Mouse (Mus musculus): Measurements from ENCODE around the gene Lipt1. TPM values are rescaled to one million over a fixed set of nuclear protein-coding genes. Genes with fewer than 3 reads are reported as not detected.
A peak's percentile ranks its signal among the peaks of the same experiment; 100 is the strongest.

Gene Lipt1
- not detected in 2 replicates for polyA plus RNA-seq (2012; ENCODE audit: insufficient read depth, insufficient read length, low replicate concordance, missing spikeins)

DNA sequence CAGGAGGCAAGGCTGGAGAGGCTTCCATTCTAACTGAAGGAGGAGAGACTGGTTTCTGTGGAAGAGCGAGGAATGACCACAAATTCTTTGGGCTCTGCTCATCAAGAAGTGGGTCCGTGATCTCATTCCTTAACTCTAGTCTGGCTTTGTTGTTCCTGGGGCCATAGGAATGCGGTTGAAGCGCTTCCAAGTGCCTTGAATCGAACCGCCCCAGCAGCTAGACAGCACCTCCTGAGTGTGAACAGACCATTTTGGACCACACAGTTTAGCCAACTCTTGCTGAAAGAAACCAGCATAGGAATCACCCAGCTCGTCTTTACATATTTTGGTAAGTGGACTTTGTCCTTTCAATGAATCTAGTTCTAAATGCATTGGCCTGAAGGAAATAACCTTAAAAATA, at the start of gene Lipt1:
Lipt1 (plus strand) TSS at position 35 of the 400 bp plus-strand sequence.
- 6% methylated on average over 7 of the region's 7 CpGs for WGBS
- TF ChIP-seq CTCF (IDR thresholded peaks at IDR 0.05; ENCODE audit: insufficient read depth, low read depth, low read length), result no peak
- no peak for TF ChIP-seq POLR2A (IDR thresholded peaks at IDR 0.05; ENCODE audit: insufficient read depth, low read depth, low read length)
- peaks cover 3% of the 10 kb centered on the region for H3K4me1 ChIP-seq (ENCODE audit: control insufficient read depth, insufficient read depth, low read length)
- peak within 1 kb of the TSS; percentile 48 for H3K4me3 ChIP-seq (ENCODE audit: insufficient read depth, low read depth, low read length)
- H3K27ac ChIP-seq (ENCODE audit: insufficient read depth, low read depth, low read length), result no peak within 1 kb of the TSS

DNA sequence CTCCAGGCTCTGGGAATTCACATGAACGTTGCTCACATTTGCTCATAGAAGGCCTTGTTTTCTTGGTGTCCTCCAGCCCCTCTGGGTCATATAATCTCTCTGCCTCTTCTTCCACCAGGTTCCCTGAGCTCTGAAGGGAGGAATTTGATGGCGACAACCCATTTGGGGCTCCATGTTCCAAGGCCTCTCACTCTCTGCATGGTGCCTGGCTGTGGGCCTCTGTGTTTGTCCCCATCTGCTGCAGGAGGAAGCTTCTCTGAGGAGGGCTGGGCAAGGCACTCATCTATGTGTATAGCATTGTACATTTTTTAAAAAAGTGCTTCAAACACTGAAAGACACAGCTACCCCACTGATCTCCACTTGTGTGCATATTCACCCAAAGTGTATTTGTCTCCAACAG, 39.9 kb upstream of the Lipt1 start:
- Histone ChIP-seq H3K4me3 (ENCODE audit: insufficient read depth, low read depth, low read length) (no peak overlapping the region), H3K27ac (ENCODE audit: insufficient read depth, low read depth, low read length) (no peak overlapping the region), H3K4me1 (ENCODE audit: control insufficient read depth, insufficient read depth, low read length) (no peaks in the 10 kb centered on the region)
- TF ChIP-seq POLR2A (IDR thresholded peaks at IDR 0.05; ENCODE audit: insufficient read depth, low read depth, low read length) (no peak), CTCF (IDR thresholded peaks at IDR 0.05; ENCODE audit: insufficient read depth, low read depth, low read length) (no peak)
- WGBS, result 71% methylated on average over 2 of the region's 2 CpGs

DNA sequence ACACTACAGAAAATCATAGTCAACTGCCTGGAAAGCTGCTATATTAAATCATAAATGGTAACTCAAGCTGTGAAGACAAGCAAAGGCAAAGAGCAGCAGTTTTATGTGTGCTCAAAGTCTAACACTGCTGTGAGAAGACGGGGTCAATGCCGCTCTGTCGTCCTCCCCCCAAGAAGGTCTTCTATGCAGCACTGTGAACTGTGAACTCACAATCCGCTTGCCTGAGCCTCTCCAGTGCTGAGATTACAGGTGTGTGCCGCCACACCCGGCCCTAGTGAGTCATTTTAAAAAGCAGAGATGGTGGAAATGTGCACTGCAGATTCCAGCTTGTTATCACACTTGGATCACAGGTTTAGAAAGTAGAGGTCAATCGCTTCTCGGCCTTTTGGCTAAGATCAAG, 24.7 kb upstream of the Lipt1 start:
- H3K4me3 ChIP-seq (ENCODE audit: insufficient read depth, low read depth, low read length), result no peak overlapping the region
- no peaks in the 10 kb centered on the region for H3K4me1 ChIP-seq (ENCODE audit: control insufficient read depth, insufficient read depth, low read length)
- 88% methylated on average over 8 of the region's 8 CpGs for WGBS
- H3K27ac ChIP-seq (ENCODE audit: insufficient read depth, low read depth, low read length), result no peak overlapping the region
- no peak for TF ChIP-seq POLR2A (IDR thresholded peaks at IDR 0.05; ENCODE audit: insufficient read depth, low read depth, low read length)
- no peak for TF ChIP-seq CTCF (IDR thresholded peaks at IDR 0.05; ENCODE audit: insufficient read depth, low read depth, low read length)

DNA sequence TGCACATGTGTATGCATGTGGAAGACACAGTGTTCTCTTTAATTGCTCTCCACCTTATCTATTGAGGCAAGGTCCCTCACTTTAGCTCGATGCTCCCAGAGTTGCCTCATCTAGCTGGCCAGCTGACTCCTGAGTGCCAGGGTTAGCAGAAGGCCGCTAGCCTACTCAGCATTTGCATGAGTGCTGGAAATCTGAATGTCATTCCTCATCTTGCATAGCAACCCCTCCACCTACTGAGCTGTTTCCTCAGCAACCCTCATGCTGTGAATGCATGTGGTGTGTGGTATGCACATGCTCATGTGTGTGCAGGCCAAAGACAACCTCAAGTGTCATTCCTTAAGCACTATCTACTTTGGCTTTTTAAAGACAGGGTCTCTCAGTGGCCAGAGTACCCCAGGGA, 20.8 kb upstream of the Lipt1 start:
- WGBS, result 53% methylated on average over 2 of the region's 2 CpGs
- H3K4me1 ChIP-seq (ENCODE audit: control insufficient read depth, insufficient read depth, low read length), result no peaks in the 10 kb centered on the region
- TF ChIP-seq CTCF (IDR thresholded peaks at IDR 0.05; ENCODE audit: insufficient read depth, low read depth, low read length) (no peak), POLR2A (IDR thresholded peaks at IDR 0.05; ENCODE audit: insufficient read depth, low read depth, low read length) (no peak)
- no peak overlapping the region for H3K27ac ChIP-seq (ENCODE audit: insufficient read depth, low read depth, low read length)
- H3K4me3 ChIP-seq (ENCODE audit: insufficient read depth, low read depth, low read length), result no peak overlapping the region

DNA sequence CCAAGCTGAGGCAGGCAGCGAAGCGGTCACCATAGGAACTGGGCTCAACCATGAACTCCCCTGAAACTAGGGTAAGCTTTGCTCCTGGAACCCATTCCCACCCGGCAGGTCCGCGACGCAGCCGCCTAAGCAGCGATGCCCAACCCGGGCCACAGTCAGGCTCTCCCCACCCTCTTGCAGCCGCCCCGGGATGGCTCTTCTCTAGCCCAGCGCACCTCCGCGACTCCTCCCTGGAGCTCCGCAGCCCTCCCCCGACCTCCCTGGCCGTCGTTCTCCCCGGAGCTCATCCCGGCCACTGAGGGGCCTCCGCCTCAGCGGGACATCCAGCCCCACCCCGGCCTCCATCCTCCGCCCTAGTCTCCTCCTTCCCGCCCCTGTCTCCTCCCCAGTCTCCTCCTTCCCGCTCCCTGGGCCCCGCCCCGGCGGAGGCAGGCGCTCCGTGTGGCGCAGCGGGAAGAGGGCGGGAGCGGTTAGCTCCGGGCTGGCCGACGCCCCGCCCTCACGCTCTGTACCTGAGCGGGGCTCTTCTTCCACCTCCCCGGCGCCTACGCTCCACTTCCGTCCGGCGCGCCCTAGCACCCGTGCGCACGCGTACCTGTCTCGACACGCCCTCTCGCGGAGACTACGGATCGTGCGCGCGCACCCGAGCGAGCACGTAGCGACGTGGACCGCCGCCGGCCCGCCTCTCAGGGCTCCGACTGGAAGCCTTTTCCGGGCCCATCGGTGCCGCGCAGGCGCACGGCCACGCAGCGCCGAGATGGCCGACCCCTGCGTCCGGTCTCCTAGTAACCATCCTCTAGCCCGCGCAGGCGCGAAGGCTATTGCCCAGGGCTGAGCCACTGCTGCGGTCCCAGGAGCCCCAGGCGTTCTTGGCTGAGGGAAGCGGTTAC, 6.8 kb upstream of the Lipt1 start:
- H3K4me3 ChIP-seq (ENCODE audit: insufficient read depth, low read depth, low read length), result peak overlapping the region; percentile 66

DNA sequence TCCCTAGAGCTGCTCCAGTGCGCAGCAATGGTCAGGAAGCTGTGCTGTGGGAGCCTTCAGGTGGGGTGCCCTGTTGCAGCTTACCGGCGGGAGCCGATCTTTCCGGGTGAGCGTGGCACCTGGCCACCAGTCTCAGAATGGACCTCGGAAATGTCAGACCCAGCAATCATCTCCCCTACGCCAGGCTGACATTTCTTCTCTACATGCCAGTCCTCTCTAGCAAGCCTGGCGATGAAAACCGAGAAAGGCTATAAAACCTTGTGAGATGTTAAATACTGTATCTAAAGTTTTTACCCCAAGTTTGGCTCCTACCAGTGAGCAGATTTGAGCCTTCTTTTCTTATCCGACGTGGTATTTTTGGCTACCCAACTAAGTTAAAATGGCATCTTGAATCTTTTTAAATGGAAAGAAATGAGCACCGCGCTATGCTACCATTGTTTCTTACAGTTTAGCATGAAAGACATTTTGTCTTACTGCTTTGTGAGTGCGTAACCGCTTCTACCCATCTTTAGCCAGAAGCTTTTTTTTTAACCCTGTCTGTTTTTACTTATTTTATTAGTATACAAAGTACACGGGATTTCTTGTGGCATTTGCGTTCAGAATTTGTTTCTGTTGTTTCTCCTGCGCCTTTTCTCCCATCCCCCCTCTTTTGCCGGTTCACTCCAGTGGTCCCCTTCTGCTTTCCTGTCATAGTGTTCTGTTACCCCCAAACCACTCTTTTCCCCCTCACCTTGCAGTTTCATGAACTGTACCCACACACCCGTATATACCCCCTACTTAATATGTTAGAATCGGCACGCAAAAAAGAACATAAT, 5.9 kb upstream of the Lipt1 start:
- Histone ChIP-seq H3K4me1 (ENCODE audit: control insufficient read depth, insufficient read depth, low read length) (no peaks in the 10 kb centered on the region), H3K4me3 (ENCODE audit: insufficient read depth, low read depth, low read length) (peak overlapping the region; percentile 66), H3K27ac (ENCODE audit: insufficient read depth, low read depth, low read length) (peak overlapping the region; percentile 89)
- TF ChIP-seq CTCF (IDR thresholded peaks at IDR 0.05; ENCODE audit: insufficient read depth, low read depth, low read length) (no peak), POLR2A (IDR thresholded peaks at IDR 0.05; ENCODE audit: insufficient read depth, low read depth, low read length) (no peak)
- 7% methylated on average over 23 of the region's 23 CpGs for WGBS

More for the DNA sequence above, 6.8 kb upstream of the Lipt1 start:
- H3K4me1 ChIP-seq (ENCODE audit: control insufficient read depth, insufficient read depth, low read length), result no peaks in the 10 kb centered on the region
- H3K27ac ChIP-seq (ENCODE audit: insufficient read depth, low read depth, low read length), result peak overlapping the region; percentile 89
- WGBS, result under 1% methylated on average over 90 of the region's 90 CpGs
- peak; percentile 89 for TF ChIP-seq POLR2A (IDR thresholded peaks at IDR 0.05; ENCODE audit: insufficient read depth, low read depth, low read length)
- TF ChIP-seq CTCF (IDR thresholded peaks at IDR 0.05; ENCODE audit: insufficient read depth, low read depth, low read length), result no peak

DNA sequence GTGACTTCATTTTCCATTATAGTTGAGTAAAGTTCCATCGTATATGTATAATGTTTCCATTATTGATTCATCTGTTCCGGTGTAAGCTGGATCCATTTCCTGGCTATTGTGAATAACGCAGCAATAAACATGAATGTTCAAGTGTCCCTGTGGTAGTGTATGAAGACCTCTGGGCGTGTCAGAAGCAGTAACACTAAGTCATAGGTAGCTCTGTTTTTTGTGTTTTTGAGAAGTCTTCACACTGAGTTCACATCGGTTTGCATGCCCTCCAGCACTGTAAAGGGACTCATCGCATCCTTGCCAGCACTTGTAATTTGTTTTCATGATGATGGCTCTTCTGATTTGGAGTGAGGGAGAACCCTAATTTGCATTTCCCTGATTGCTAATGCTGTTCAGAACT, 5.3 kb upstream of the Lipt1 start, which contains the start of gene Tsga10:
Tsga10 (minus strand) TSS at position 144 of the 400 bp plus-strand sequence.
- H3K27ac ChIP-seq (ENCODE audit: insufficient read depth, low read depth, low read length), result peak within 1 kb of the TSS; percentile 89
- H3K4me3 ChIP-seq (ENCODE audit: insufficient read depth, low read depth, low read length), result peak within 1 kb of the TSS; percentile 66
- 76% methylated on average over 6 of the region's 6 CpGs for WGBS
- no peaks in the 10 kb centered on the region for H3K4me1 ChIP-seq (ENCODE audit: control insufficient read depth, insufficient read depth, low read length)
- TF ChIP-seq CTCF (IDR thresholded peaks at IDR 0.05; ENCODE audit: insufficient read depth, low read depth, low read length) (no peak), POLR2A (IDR thresholded peaks at IDR 0.05; ENCODE audit: insufficient read depth, low read depth, low read length) (no peak)

DNA sequence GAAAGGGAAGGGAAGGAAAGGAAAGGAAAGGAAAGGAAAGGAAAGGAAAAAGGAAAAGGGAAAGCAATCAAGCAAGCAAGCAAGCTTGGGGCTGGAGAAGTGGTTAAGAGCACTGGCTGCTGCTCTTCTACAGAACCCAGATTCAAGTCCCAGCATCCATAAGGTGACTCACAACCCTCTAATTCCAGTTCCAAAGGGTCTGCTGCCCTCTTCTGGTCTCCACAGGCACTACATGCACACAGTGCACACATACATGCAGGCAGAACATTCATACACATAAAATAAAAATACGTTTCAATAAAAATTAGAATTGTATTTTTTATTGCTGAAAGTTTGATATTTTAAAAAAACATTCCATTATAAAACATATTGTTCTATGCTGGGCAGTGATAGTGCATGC, 4.5 kb upstream of the Lipt1 start:
- Histone ChIP-seq H3K4me1 (ENCODE audit: control insufficient read depth, insufficient read depth, low read length) (peaks cover 3% of the 10 kb centered on the region), H3K4me3 (ENCODE audit: insufficient read depth, low read depth, low read length) (no peak overlapping the region), H3K27ac (ENCODE audit: insufficient read depth, low read depth, low read length) (no peak overlapping the region)
- no peak for TF ChIP-seq CTCF (IDR thresholded peaks at IDR 0.05; ENCODE audit: insufficient read depth, low read depth, low read length)
- TF ChIP-seq POLR2A (IDR thresholded peaks at IDR 0.05; ENCODE audit: insufficient read depth, low read depth, low read length), result no peak
- WGBS, result 78% methylated on average over 1 of the region's 1 CpGs
